Mouse (Mus musculus) frontal cortex, postnatal 10 days (tissue): ENCODE results near the gene Olfr229.
"Not testable (repeated sequence)": the region's sequence is repeated elsewhere in the genome, so short reads cannot be mapped to it uniquely, and the experiment has no call there.

ENCODE experiments used
- DNase-seq, 2 experiments: peaks; one replicate each; pipeline ENCODE4 v3.0.0; 2022; ENCODE audit warnings: low spot score in 2 of 2, mixed read lengths in 1 of 2

Olfr229 gene

GRCm38 (mm10) chr9:39907036-39907435, at the start of gene Olfr229:
Gene Olfr229 (plus strand): TSS chr9:39907336.
- DNase-seq: no peak

- no peak for DNase-seq
These were observed 41.0 kb upstream of the Olfr229 start, which contains the start of gene Olfr972 for GRCm38 (mm10) chr9:39866122-39866521. Gene Olfr972 (plus strand): TSS chr9:39866422.

- not testable (repeated sequence) for DNase-seq
These were observed 35.1 kb upstream of the Olfr229 start for GRCm38 (mm10) chr9:39871986-39872385.

GRCm38 (mm10) chr9:39877541-39878396, 29.4 kb upstream of the Olfr229 start:
- DNase-seq: not testable (repeated sequence)

- DNase-seq: no peak
These were observed 2.0 kb upstream of the Olfr229 start for GRCm38 (mm10) chr9:39905106-39905505.

- no peak for DNase-seq
These were observed 2.8 kb downstream of the Olfr229 start for GRCm38 (mm10) chr9:39909939-39910338.

GRCm38 (mm10) chr9:39927975-39928836, 21.1 kb downstream of the Olfr229 start:
- DNase-seq: not testable (repeated sequence)

GRCm38 (mm10) chr9:39928837-39929236, 21.7 kb downstream of the Olfr229 start:
- not testable (repeated sequence) for DNase-seq

GRCm38 (mm10) chr9:39937201-39937600, 30.1 kb downstream of the Olfr229 start, which contains the start of gene Olfr974:
Gene Olfr974 (plus strand): TSS chr9:39937501.
- DNase-seq: no peak

GRCm38 (mm10) chr9:39951946-39952345, 44.8 kb downstream of the Olfr229 start, which contains the start of gene Olfr975:
Gene Olfr975 (minus strand): TSS chr9:39952046.
- no peak for DNase-seq

GRCm38 (mm10) chr9:39961033-39961432, 53.9 kb downstream of the Olfr229 start, which contains the start of gene Olfr976:
Gene Olfr976 (minus strand): TSS chr9:39961133.
- not testable (repeated sequence) for DNase-seq
